Mouse (Mus musculus) left cerebral cortex, adult 18-20 months (tissue): ENCODE data around the gene Pappa. TPM values are rescaled to one million over a fixed set of nuclear protein-coding genes. Genes with fewer than 3 reads are reported as not detected.

Source experiments
- DNase-seq, 2 experiments: peaks; one replicate each; pipeline ENCODE4 v3.0.0; 2021 to 2022; ENCODE audit warnings: low spot score in 2 of 2, mixed read lengths in 1 of 2
- long read RNA-seq, 2 experiments: library from polyadenylated mRNA; stranded (forward); transcript quantifications; one replicate each; pipeline ENCODE4 v2.0.0; 2021
- total RNA-seq, 2 experiments: library from RNA; stranded (reverse); gene quantifications; 2 replicates each; pipeline ENCODE4 v1.2.3; 2021

The Pappa gene
- total RNA-seq = under 1 TPM; 0.37 to 0.56 TPM
- long read RNA-seq, experiment 1 = 0 reads
- long read RNA-seq, experiment 2 = 0 reads

- no peak for DNase-seq
These were observed at the start of gene Pappa for GRCm38 (mm10) chr4:65123741-65124224. TSS of gene Pappa (plus strand) at chr4:65124174.

GRCm38 (mm10) chr4:65077906-65078615 lies 45.9 kb upstream of the Pappa start:
- no peak for DNase-seq

GRCm38 (mm10) chr4:65086864-65087263 lies 37.1 kb upstream of the Pappa start:
- no peak for DNase-seq

- no peak for DNase-seq
These were observed 36.4 kb upstream of the Pappa start for GRCm38 (mm10) chr4:65087592-65087991.

- DNase-seq = no peak
These were observed 31.8 kb upstream of the Pappa start for GRCm38 (mm10) chr4:65092191-65092590.

- no peak for DNase-seq
These were observed 3.6 kb upstream of the Pappa start for GRCm38 (mm10) chr4:65120329-65120728.

GRCm38 (mm10) chr4:65122841-65123240 lies 1.1 kb upstream of the Pappa start:
- DNase-seq = no peak

GRCm38 (mm10) chr4:65124369-65125151 lies 586 bp downstream of the Pappa start:
- no peak for DNase-seq

- DNase-seq = peak in 1 of 2 experiments; percentile 7
These were observed 1.7 kb downstream of the Pappa start for GRCm38 (mm10) chr4:65125341-65126332.

- no peak for DNase-seq
These were observed 2.7 kb downstream of the Pappa start for GRCm38 (mm10) chr4:65126451-65127290.

GRCm38 (mm10) chr4:65127291-65127590 lies 3.3 kb downstream of the Pappa start:
- no peak for DNase-seq

- no peak for DNase-seq
These were observed 8.7 kb downstream of the Pappa start for GRCm38 (mm10) chr4:65132657-65133056.

- DNase-seq = no peak
These were observed 10.4 kb downstream of the Pappa start for GRCm38 (mm10) chr4:65134358-65134757.

GRCm38 (mm10) chr4:65135109-65135508 lies 11.1 kb downstream of the Pappa start:
- no peak for DNase-seq

- no peak for DNase-seq
These were observed 12.6 kb downstream of the Pappa start for GRCm38 (mm10) chr4:65136541-65136940.

GRCm38 (mm10) chr4:65146936-65147335 lies 23.0 kb downstream of the Pappa start:
- no peak for DNase-seq

GRCm38 (mm10) chr4:65153601-65154000 lies 29.6 kb downstream of the Pappa start:
- DNase-seq = no peak

- DNase-seq = no peak
These were observed 32.3 kb downstream of the Pappa start for GRCm38 (mm10) chr4:65156231-65156630.

GRCm38 (mm10) chr4:65158651-65159050 lies 34.7 kb downstream of the Pappa start:
- no peak for DNase-seq

GRCm38 (mm10) chr4:65159481-65159880 lies 35.5 kb downstream of the Pappa start:
- no peak for DNase-seq
